Mouse (Mus musculus) cerebellum, adult 8-10 months (tissue): Measurements from ENCODE around the gene R3hdm4.

Experiments used
- DNase-seq: peaks from one replicate; pipeline ENCODE4 v3.0.0; 2022

The R3hdm4 gene

GRCm38 (mm10) chr10:79921572-79921971 lies 564 bp upstream of the R3hdm4 start:
- no peak for DNase-seq

DNA sequence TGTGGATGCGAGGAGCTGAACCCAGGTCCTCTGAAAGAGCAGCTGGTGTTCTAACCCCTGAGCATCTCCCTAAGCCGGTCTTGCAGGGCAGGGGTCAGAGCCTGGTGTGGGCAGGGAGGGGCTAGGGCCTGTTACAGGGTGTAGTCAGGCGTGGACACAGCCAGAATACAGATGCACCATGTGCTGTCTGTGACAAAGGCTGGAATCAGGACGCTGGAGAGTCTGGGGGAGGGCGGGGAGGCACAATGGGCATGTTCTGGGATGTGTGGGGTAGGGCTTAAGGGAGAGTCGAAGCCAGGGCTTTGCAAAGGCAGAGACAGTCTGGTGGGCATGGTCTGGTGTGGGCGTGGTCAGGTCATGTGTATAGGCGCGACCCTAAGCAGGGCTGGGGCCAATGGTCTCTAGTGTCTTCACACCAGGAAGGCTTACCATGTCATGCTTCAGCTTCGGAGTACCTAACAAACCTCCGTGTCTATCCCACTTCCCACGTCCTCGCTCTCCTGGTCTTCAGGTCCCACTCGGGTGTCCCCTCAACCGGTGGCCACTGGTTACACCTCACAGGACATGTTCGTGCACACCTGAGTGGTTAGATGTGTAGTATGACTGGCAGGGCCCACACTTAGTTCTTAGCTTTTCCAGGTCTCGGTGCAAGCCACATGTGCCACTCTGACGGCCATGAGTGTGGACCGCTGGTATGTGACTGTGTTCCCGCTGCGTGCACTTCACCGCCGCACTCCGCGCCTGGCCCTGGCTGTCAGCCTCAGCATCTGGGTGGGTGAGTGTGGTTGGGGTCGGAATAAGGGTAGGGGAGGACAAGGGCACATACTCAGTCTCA lies 735 bp downstream of the R3hdm4 start:
- DNase-seq = no peak

DNA sequence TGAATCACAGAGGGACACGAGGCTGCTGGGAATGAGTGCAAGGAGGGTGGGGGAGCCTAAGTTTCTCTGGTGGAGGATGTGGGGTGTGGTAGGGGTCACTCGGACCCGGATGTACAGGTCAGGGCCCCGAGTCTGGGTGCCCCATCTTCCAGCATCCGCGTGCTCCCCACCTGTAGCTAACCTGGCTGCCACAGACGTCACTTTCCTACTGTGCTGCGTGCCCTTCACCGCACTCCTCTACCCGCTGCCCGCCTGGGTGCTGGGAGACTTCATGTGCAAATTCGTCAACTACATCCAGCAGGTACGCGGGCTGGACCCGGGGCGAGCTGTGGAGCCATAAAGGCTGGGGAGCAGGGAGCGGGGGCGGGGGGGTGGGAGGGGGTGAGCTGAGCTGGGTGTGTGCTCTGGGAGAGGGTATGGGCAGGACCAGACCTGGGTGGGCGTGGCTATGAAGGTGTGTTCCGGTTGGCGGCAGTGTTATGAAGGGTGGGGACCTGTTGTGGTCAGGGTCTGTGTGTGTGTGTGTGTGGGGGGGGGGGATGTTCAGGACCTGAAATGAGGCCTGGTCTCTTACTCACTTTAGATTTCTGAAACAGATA lies 1.7 kb downstream of the R3hdm4 start:
- DNase-seq = no peak

- DNase-seq = no peak
These were observed 2.6 kb downstream of the R3hdm4 start for GRCm38 (mm10) chr10:79918231-79919078.

- no peak for DNase-seq
These were observed 3.4 kb downstream of the R3hdm4 start for GRCm38 (mm10) chr10:79917532-79918100.

DNA sequence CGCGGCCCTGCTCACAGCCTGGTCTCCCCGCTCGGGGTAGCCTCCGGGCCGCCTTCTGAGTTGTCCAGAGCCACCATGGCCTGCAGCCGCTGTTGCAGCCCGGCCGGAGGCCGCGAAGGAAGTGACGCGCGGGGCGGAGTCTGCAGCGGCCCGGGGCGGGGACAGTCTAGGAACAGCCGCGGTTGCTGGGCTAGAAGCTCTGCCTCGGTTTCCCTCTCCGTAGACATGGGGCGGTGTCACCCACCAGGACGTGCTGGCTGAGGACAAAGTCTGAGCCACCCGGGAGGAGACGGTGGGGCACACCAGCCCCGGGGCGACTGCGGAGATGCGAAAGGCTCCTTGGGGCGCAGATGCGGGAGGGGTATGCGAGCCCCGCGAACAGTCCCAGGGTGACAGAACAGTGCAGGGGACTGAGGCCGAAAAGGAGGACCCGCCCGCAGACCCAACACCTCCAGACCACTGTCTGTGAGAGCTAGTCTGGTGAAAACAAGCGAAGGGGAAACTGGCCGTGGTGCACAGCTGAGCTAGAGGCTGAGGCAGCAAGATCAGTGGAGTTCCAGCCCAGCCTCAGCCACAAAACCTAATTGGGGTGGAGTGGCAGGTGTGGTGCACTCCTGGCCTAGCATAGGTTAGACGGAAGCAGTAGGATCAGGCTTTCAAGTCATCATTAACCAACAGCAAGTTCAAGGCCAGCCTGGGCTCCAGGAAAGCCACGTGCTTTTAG lies 4.0 kb downstream of the R3hdm4 start, which contains the start of gene Kiss1r:
Gene Kiss1r (plus strand): TSS at position 164 of the 724 bp plus-strand sequence.
- DNase-seq = peak; percentile 85

DNA sequence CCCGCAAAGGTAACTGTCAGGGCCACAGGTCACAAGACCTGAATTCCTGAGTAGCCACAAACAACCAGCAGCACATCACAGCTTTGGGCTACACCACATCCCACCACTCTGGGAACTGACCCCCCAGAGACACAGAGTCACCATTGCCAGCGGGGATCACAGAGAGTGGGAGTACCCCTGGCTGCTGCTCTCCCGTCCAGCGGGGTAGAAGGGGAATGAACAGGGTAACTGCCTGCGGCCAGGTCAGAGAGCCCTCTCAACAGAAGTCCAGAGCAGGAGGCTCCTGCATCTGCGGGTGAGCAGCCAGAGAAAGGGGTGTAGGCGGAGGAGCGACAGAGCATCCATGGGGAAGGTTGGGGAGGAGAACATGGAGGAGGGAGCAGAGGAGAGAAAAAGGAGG lies 4.9 kb downstream of the R3hdm4 start:
- no peak for DNase-seq

DNA sequence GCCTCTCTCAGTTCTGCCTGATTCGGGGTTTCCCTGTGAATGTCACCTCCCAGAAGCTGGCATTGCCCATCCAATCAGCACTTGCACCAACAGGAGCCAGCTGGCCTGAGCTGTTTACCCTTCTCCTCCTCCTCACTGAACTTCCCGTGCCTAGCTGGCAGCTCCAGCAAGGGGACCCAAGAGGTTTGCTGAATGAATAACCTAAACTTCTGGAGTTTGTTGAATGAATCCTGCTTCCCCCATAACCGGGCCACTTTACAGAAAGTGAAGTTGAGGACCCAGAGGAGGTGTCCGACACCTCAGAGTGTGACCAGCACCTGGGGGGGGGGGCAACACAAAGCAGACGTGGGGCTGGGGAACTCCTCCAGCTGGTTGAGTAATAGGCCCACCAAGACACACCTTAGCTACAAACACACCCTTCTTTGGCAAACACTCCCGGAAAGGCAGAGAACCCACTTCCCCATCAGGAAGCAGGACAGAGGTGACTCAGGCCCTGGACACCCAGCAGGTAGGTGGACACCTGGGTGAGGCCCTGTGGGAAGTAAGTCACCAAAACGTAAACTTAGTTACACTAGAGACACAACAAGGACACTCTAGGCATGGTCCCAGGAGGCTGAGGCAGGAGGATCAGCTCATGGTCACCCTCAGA lies 5.9 kb downstream of the R3hdm4 start:
- DNase-seq = no peak

- no peak for DNase-seq
These were observed 6.7 kb downstream of the R3hdm4 start for GRCm38 (mm10) chr10:79914131-79914947.

- no peak for DNase-seq
These were observed 8.6 kb downstream of the R3hdm4 start for GRCm38 (mm10) chr10:79912412-79912811.

DNA sequence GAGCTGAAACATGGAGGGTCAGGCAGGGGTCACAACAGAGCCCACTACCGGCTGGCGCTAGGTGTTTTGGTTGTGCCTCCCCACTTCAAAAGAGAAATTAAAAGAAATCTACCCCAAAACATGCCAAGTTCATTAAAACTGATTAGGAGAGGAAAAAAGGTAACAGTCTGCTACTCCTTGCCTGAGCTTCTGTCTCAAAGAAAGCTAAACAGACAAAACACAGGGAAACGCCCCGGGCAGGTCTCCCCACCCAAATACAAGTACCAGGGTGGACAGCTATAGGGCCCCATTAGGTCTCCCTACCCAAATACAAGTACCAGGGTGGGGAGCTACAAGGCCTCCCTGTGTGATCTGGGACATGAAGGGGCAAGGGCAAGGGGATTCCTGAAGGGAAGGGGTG lies 10.5 kb downstream of the R3hdm4 start, which contains the start of gene Gm26602:
Gene Gm26602 (plus strand): TSS at position 301 of the 400 bp plus-strand sequence.
- DNase-seq = no peak

- no peak for DNase-seq
These were observed 11.7 kb downstream of the R3hdm4 start for GRCm38 (mm10) chr10:79909092-79909922.

GRCm38 (mm10) chr10:79908167-79909091 lies 12.6 kb downstream of the R3hdm4 start, which contains the start of gene Med16:
Med16 (minus strand) TSS chr10:79908923.
- peak; percentile 99 for DNase-seq

GRCm38 (mm10) chr10:79907415-79907814 lies 13.6 kb downstream of the R3hdm4 start:
- no peak for DNase-seq

GRCm38 (mm10) chr10:79906712-79907111 lies 14.3 kb downstream of the R3hdm4 start:
- DNase-seq = no peak

DNA sequence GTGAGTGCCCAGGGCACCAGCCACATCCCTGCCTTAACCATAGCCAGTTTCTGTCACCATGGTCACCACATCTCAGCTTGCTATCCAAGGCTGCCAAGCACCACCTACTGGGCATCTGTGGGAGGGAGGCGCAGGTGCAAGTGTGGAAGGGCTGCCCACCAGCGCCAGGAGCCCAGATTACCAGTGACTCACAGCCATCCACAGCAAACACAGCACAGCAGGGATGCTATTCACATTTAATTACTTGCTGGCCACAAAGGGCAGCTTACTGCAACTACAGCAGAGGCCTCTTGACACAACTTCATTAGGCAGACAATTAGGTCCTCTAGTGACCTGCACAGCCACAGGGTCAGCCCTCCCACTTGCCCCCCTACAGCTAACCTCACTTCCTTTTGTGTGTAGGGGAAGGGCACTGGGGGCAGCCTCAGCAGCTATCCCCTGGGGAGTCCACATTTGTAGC lies 20.0 kb downstream of the R3hdm4 start:
- no peak for DNase-seq

- DNase-seq = no peak
These were observed 23.4 kb downstream of the R3hdm4 start for GRCm38 (mm10) chr10:79897316-79898245.
